Mouse (Mus musculus) gonadal fat pad, adult 2 months (tissue): Measurements from ENCODE around the gene Pam16. TPM values are rescaled to one million over a fixed set of nuclear protein-coding genes. Genes with fewer than 3 reads are reported as not detected.

Source experiments
- DNase-seq: peaks from one replicate; pipeline ENCODE4 v3.0.0-alpha.2; 2012; ENCODE audit warnings: low read depth
- polyA plus RNA-seq: library from polyadenylated mRNA; depleted of rRNA; stranded (reverse); fragments of >200 nt; gene quantifications from 2 replicates; pipeline ENCODE4 v1.2.3, GENCODE M21; 2012

Gene Pam16
- polyA plus RNA-seq, 1 experiment = 25.4 TPM

DNA sequence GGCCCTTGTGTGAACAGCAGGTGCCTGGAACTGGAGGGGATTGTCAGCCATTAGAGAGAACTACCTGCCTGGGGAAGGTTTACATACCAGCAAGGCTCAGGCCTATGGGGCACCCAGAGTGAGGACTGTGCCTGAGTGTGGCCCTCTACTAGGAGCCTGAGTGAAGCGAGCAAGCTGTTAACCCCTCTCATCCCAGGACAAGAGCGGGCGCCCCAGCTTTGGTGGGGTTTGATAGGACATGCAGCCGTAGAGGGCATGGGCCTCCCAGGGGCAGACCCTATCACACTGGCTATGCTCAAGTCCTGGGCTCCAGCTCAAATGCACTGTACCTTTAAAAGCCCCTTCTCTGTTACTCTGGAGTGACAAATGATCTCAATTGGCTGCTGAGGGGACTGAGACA, 22.0 kb upstream of the Pam16 start:
- DNase-seq = no peak

- no peak for DNase-seq
These were observed 21.1 kb upstream of the Pam16 start for GRCm38 (mm10) chr16:4645867-4646266.

- DNase-seq = no peak
These were observed 19.1 kb upstream of the Pam16 start for GRCm38 (mm10) chr16:4643670-4644419.

- DNase-seq = peak; percentile 96
These were observed 18.1 kb upstream of the Pam16 start for GRCm38 (mm10) chr16:4642937-4643336.

- DNase-seq = no peak
These were observed 17.4 kb upstream of the Pam16 start for GRCm38 (mm10) chr16:4642190-4642589.

GRCm38 (mm10) chr16:4641119-4641838, 16.5 kb upstream of the Pam16 start:
- DNase-seq = no peak

DNA sequence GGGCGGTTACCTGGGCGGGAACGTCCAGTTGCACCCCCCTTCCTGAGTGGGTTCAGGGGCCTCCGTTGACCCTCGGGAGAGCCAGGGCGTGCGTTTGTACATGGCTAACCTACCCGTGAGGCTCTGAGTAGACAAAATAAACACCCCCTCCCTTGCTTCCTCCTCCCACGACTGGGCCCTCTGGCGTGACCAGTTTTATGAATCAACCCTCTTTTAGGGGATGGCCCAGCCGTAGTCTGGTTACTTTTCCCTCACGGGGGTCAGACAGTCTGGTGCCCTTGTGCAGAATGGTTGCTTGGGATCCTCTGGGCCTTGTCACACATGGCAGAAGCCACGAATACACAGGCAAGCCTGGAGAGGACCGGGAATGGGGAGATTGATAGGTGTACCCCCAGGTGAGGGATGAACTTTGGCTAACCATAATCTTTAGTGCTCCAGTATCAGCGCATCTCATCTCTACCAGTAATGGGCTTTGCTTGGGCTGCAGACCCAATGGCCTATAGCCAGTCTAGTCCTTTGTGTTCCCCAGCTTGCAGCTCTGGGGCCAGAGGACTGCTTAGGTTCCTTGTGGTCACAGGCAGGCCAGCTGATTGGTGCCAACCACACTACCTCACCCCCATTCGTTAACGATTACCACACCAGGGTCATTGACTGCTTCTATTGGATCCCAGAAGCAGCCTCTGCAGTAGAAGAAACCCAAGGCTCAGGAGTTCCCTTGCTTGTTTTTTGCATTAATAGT, 15.6 kb upstream of the Pam16 start:
- DNase-seq = no peak

DNA sequence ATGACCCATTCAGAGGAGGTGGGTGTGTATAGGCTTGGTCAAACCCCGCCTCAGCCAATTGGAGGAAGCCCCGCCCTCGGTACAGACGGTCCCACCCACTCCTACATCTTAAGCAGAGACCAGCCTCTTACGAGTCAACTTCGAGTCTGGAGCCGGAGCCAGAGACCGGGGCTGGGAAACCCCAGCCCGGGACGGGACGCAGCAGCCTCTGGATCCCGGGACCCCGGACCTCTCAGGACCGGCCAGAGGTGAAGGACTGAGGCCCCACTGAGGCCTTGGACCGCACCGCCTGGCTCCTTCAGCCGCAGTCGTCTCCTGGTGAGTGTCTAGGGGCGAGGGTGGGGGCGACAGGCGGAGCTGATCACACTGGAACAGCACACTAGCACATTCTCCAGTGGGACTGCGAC, 15.0 kb upstream of the Pam16 start, which contains the start of the genes Vasn and Dnaja3:
Gene Vasn (plus strand): TSS at position 111 of the 407 bp plus-strand sequence.
Gene Dnaja3 (plus strand): TSS at position 159 of the 407 bp plus-strand sequence.
- DNase-seq = no peak

DNA sequence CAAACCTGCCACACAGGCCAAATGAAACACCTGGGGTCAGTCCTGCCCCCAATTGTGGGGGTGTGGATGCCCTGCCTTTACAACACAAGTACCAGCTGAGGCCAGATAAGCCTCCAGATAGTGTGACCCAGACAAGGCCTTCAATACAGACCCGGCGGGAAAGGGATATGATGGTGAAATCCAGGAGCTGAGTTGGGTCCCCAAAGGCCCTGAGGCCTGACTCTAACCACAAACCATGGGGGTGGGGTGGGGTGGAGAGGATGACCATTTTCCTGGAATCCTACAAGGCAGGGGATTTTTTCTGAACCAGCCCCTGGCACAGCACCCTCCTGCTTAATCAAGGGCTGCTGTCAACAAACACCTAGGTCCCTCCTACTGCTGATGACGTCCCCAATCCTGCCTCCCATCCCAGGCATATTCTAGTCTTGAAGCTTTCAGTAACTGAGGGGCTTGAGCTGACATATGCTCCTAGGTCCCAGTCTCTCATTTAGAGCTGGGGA, 14.2 kb upstream of the Pam16 start:
- DNase-seq = no peak

- DNase-seq = no peak
These were observed 11.0 kb upstream of the Pam16 start for GRCm38 (mm10) chr16:4635760-4636159.

GRCm38 (mm10) chr16:4634681-4635080, 9.9 kb upstream of the Pam16 start:
- no peak for DNase-seq

DNA sequence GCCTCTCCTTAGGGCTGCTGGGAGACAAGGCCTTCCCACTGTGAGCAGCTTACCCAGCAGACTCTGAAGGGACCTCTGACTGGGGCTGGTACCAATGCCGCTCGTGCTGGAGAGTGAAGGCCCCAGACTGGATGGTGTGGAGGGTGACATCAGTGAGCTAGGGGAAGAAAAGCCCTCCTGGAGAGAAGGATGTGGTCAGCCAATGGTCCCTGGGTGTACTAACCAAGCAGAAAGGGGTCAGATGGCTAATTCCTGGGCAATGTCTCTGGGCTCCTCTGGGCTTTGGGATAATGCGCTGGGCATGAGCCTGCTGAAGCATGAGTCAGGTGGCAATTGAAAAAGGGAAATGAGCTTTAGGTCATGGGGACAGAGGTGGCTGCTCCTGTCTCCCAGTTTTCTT, 8.9 kb upstream of the Pam16 start:
- no peak for DNase-seq

GRCm38 (mm10) chr16:4632050-4632449, 7.3 kb upstream of the Pam16 start:
- DNase-seq = no peak

DNA sequence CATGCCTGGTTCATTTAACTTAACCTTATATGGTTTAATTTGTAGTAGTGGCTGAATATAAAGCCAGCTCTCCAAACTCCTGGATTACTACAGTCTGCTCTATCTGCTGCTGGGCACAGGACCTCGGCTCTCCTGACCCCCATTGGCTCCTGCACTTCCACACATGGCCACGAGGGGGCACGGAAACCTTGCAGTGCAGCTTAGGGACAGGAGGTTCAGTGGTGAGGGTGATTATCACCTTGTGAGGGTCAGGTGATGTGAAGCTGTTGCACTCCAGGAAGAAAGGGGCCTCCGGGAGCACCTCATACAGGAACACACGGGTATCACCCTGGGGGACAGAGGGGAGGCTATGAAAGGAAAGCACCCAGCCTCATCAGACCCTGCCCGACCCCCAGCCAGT, 5.2 kb upstream of the Pam16 start:
- DNase-seq = no peak

DNA sequence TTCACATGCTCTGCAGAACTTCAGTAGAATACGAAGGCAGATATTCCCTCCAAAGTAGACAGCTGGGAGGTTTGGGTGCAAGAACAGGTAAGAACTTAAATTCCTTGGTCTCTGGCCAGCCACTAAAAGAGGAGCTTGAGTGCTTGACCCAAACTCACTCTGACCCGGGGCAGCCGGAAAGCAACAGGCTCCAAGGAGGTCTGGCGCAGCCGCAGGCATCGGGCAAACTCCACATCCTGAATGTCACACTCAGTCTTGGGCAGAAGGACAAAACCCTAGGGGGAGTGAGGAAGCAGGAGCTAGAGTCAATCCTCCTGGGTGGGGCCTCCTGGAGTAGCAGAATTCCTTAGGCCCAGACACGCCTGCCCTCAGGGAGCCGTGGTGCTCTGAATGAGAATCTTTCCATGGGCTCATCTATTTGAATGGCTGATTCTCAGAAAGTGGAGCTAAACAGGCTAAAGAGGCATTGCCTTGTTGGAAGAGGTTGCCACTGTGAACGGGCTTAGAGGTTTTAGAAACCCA, 4.2 kb upstream of the Pam16 start:
- no peak for DNase-seq

- DNase-seq = no peak
These were observed 2.3 kb upstream of the Pam16 start for GRCm38 (mm10) chr16:4627105-4627504.

DNA sequence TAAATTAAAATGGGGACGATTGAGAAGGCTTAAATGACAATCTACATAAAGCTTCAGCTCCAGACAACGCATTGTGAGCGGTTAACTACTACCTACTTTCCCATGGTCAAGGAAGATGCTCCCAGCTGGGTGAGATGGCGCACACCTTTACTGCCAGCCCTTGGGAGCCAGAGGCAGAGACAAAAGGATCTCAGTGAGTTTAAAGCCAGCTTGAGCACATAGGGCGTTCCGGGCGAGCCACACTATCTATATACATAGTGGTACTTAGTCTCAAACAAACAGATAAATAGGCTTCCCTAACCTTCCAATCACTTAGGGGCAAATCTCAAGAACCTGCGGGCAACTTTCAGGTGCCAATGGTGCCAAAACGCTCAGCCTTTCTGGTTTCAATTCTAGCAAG, 714 bp downstream of the Pam16 start:
- no peak for DNase-seq

GRCm38 (mm10) chr16:4616829-4617228, 8.0 kb downstream of the Pam16 start:
- no peak for DNase-seq

- DNase-seq = no peak
These were observed 9.5 kb downstream of the Pam16 start for GRCm38 (mm10) chr16:4615297-4615696.

DNA sequence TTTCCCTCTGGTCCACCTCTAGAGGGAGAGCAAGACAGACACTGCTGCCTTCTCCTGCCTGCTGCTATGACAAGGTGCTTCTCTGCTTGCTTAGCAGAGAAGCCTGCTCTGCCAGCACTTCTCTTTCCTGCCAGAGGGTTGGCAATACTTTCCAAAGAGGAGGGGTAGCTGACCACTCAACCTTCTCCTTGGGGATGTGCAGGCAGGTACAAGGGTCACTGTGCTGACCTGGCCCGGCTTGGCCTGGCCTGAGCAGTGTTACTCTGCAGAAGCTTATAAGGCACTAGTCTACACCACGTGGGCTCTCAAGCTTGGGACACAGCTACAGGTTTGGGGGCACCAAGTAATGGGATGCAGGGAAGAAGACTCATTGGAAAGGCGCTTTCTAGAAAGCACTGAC, 10.1 kb downstream of the Pam16 start:
- DNase-seq = no peak

GRCm38 (mm10) chr16:4613736-4614135, 11.1 kb downstream of the Pam16 start:
- no peak for DNase-seq

DNA sequence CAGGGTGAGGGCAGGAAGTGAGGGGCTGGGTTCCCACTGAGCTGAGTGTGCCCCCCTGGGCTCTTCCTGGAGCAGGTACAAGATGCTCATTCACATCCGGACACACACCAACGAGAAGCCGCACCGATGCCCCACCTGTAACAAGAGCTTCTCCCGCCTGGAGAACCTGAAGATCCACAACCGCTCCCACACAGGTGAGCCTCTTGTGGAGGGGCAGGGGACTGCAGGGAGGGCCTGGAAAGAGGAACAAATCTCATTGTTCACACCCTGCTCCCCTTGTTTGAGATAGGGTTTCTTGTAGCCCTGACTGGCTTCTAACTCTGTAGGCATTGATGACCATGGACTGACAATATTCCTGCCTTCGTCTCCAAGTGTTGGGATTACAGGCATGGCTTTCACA, 13.1 kb downstream of the Pam16 start:
- no peak for DNase-seq
